Mouse (Mus musculus) limb, embryonic 14.5 days (tissue): Measurements from ENCODE around the gene Ankrd65. TPM values are rescaled to one million over a fixed set of nuclear protein-coding genes. Genes with fewer than 3 reads are reported as not detected.
"Not testable (repeated sequence)": the region's sequence is repeated elsewhere in the genome, so short reads cannot be mapped to it uniquely, and the experiment has no call there.

Source experiments
- ATAC-seq: fragments of 200-750 bp; cut with Nextera tagmentation; 2 replicates; pipeline ENCODE4 v1.8.0; 2017; ENCODE audit warnings: low read depth, moderate number of reproducible peaks, moderate TSS enrichment; ENCODE audit not compliant: low FRiP score
- DNase-seq: peaks from one replicate; pipeline ENCODE4 v3.0.0-alpha.2; 2015; ENCODE audit warnings: low spot score
- H3K27ac ChIP-seq: fragments of 300-500 bp; sonication (generic); replicated peaks from 2 replicates; pipeline ENCODE4 v1.5.1; 2014; ENCODE audit warnings: low read depth, mild to moderate bottlenecking, low read length, moderate library complexity, mixed read lengths
- H3K27me3 ChIP-seq: fragments of 300-500 bp; sonication (generic); 2 replicates; pipeline ENCODE4 v1.6.1; 2014; ENCODE audit warnings: low read length, mixed read lengths; ENCODE audit not compliant: control insufficient read depth, insufficient read depth
- H3K36me3 ChIP-seq: fragments of 300-500 bp; sonication (generic); 2 replicates; pipeline ENCODE4 v1.6.1; 2014; ENCODE audit warnings: mild to moderate bottlenecking, low read length, moderate library complexity, mixed read lengths; ENCODE audit not compliant: control insufficient read depth, insufficient read depth
- H3K4me1 ChIP-seq: fragments of 300-500 bp; sonication (generic); 2 replicates; pipeline ENCODE4 v1.6.1; 2014; ENCODE audit warnings: antibody characterized with exemption, low read length, mixed read lengths; ENCODE audit not compliant: control insufficient read depth, insufficient read depth
- H3K4me2 ChIP-seq: fragments of 300-500 bp; sonication (generic); replicated peaks from 2 replicates; pipeline ENCODE4 v1.6.1; 2014; ENCODE audit warnings: low read depth, mild to moderate bottlenecking, low read length, moderate library complexity; ENCODE audit not compliant: severe bottlenecking
- H3K4me3 ChIP-seq: fragments of 300-500 bp; sonication (generic); replicated peaks from 2 replicates; pipeline ENCODE4 v1.5.1; 2014; ENCODE audit warnings: low read length
- H3K9ac ChIP-seq: fragments of 300-500 bp; sonication (generic); 2 replicates; pipeline ENCODE4 v1.6.1; 2014; ENCODE audit warnings: mild to moderate bottlenecking, low read depth, low read length, moderate library complexity; ENCODE audit not compliant: severe bottlenecking
- H3K9me3 ChIP-seq: fragments of 300-500 bp; sonication (generic); 2 replicates; pipeline ENCODE4 v1.6.1; 2016; ENCODE audit warnings: low read length; ENCODE audit not compliant: control insufficient read depth
- POLR2A ChIP-seq: fragments of 200-500 bp; IDR thresholded peaks from 2 replicates; pipeline ENCODE4 v1.8.0; 2012; ENCODE audit warnings: inconsistent platforms, mild to moderate bottlenecking, moderate library complexity, borderline replicate concordance; ENCODE audit not compliant: insufficient read depth, insufficient read length; ENCODE audit errors: extremely low read depth
- WGBS: fragments of 180-500 bp; shearing (Covaris S2); extraction: QIAGEN DNeasy Blood & Tissue Kit; methylation state at CpG from one replicate; pipeline ENCODE4 v1.1.7; 2014; 5-methylcytosine and 5-hydroxymethylcytosine counted together
- polyA plus RNA-seq, 2 experiments: library from polyadenylated mRNA; depleted of rRNA in 1 of 2; stranded (reverse) in 1 of 2; unstranded in 1 of 2; fragments of >200 nt; fragmentation: Nextera tagmentation in 1 of 2; extraction: Ambion mirVana in 1 of 2; gene quantifications; 2 replicates each; pipeline versions ENCODE4 v1.2.1 to v1.2.3; 2012 to 2014

Gene Ankrd65
- polyA plus RNA-seq (2012; rRNA removed) (0.23 TPM in 1 of 2 replicates, not detected in the other), polyA plus RNA-seq (2014; fragmentation: Nextera tagmentation; extraction: Ambion mirVana) (not detected in 2 replicates)

GRCm38 (mm10) chr4:155790021-155790489 lies at the start of gene Ankrd65:
Ankrd65 (plus strand) TSS chr4:155790439.
- 74% methylated on average over 3 of the region's 3 CpGs for WGBS

GRCm38 (mm10) chr4:155740681-155741080 lies 49.6 kb upstream of the Ankrd65 start:
- peaks cover 72% of the 10 kb centered on the region for H3K36me3 ChIP-seq

More at GRCm38 (mm10) chr4:155790021-155790489, at the start of gene Ankrd65:
- Histone ChIP-seq H3K9ac (no peak within 1 kb of the TSS), H3K4me1 (no peaks in the 10 kb centered on the region), H3K9me3 (no peaks in the 10 kb centered on the region), H3K4me2 (no peak within 1 kb of the TSS), H3K27ac (no peak within 1 kb of the TSS), H3K4me3 (no peak within 1 kb of the TSS), H3K27me3 (no peaks in the 10 kb centered on the region), H3K36me3 (no peaks in the 10 kb centered on the region)
- ATAC-seq (no peak), DNase-seq (no peak)
- TF ChIP-seq POLR2A = no peak

GRCm38 (mm10) chr4:155742684-155743083 lies 47.6 kb upstream of the Ankrd65 start:
- H3K4me2 ChIP-seq = no peak overlapping the region
- peaks cover 85% of the 10 kb centered on the region for H3K36me3 ChIP-seq
- no peaks in the 10 kb centered on the region for H3K27me3 ChIP-seq
- DNase-seq = no peak
- no peak overlapping the region for H3K27ac ChIP-seq
- WGBS = 86% methylated on average over 5 of the region's 5 CpGs
- ATAC-seq = no peak
- H3K9me3 ChIP-seq = no peaks in the 10 kb centered on the region
- H3K4me3 ChIP-seq = no peak overlapping the region
- TF ChIP-seq POLR2A = no peak
- no peaks in the 10 kb centered on the region for H3K4me1 ChIP-seq
- H3K9ac ChIP-seq = no peak overlapping the region

More at GRCm38 (mm10) chr4:155740681-155741080, 49.6 kb upstream of the Ankrd65 start:
- H3K9me3 ChIP-seq, H3K27ac ChIP-seq, H3K27me3 ChIP-seq, H3K4me1 ChIP-seq, ATAC-seq, H3K9ac ChIP-seq, DNase-seq, H3K4me3 ChIP-seq, H3K4me2 ChIP-seq: not testable (repeated sequence)
- 82% methylated on average over 10 of the region's 10 CpGs for WGBS

- H3K27ac ChIP-seq = no peak overlapping the region
- no peak for TF ChIP-seq POLR2A
- H3K27me3 ChIP-seq = no peaks in the 10 kb centered on the region
- 94% methylated on average over 8 of the region's 8 CpGs for WGBS
- DNase-seq (no peak), ATAC-seq (no peak)
- no peak overlapping the region for H3K4me3 ChIP-seq
- no peak overlapping the region for H3K9ac ChIP-seq
- H3K9me3 ChIP-seq = no peaks in the 10 kb centered on the region
- H3K4me2 ChIP-seq = no peak overlapping the region
- peaks cover 98% of the 10 kb centered on the region for H3K36me3 ChIP-seq
- no peaks in the 10 kb centered on the region for H3K4me1 ChIP-seq
These were observed 45.8 kb upstream of the Ankrd65 start for GRCm38 (mm10) chr4:155744474-155744873.

GRCm38 (mm10) chr4:155745136-155745535 lies 45.1 kb upstream of the Ankrd65 start:
- WGBS = 92% methylated on average over 5 of the region's 5 CpGs
- DNase-seq (no peak), ATAC-seq (no peak)
- Histone ChIP-seq H3K4me3 (no peak overlapping the region), H3K9me3 (no peaks in the 10 kb centered on the region), H3K9ac (no peak overlapping the region), H3K4me1 (no peaks in the 10 kb centered on the region), H3K27me3 (no peaks in the 10 kb centered on the region), H3K4me2 (no peak overlapping the region), H3K27ac (no peak overlapping the region), H3K36me3 (peaks cover 98% of the 10 kb centered on the region)
- no peak for TF ChIP-seq POLR2A

- H3K36me3 ChIP-seq = peaks cover 98% of the 10 kb centered on the region
- H3K27ac ChIP-seq = no peak overlapping the region
- DNase-seq (no peak), ATAC-seq (no peak)
- 89% methylated on average over 8 of the region's 8 CpGs for WGBS
- H3K9me3 ChIP-seq = no peaks in the 10 kb centered on the region
- H3K4me1 ChIP-seq = no peaks in the 10 kb centered on the region
- no peak for TF ChIP-seq POLR2A
- no peak overlapping the region for H3K4me3 ChIP-seq
- no peaks in the 10 kb centered on the region for H3K27me3 ChIP-seq
- H3K9ac ChIP-seq = no peak overlapping the region
- no peak overlapping the region for H3K4me2 ChIP-seq
These were observed 44.1 kb upstream of the Ankrd65 start for GRCm38 (mm10) chr4:155746036-155746548.
